Mouse (Mus musculus) forebrain, postnatal 0 days (tissue): ENCODE measurements around the gene Anp32e. TPM values are rescaled to one million over a fixed set of nuclear protein-coding genes. Genes with fewer than 3 reads are reported as not detected.

ENCODE experiments used
- ATAC-seq: fragments of 200-750 bp; cut with Nextera tagmentation; 2 replicates; pipeline ENCODE4 v1.8.0; 2017; ENCODE audit warnings: mild to moderate bottlenecking, moderate library complexity
- DNase-seq: peaks from one replicate; pipeline ENCODE4 v3.0.0-alpha.2; 2015
- H3K27ac ChIP-seq: fragments of 300-500 bp; sonication (generic); 2 replicates; pipeline ENCODE4 v1.5.1; 2014; ENCODE audit warnings: low read depth, mild to moderate bottlenecking, antibody characterized with exemption, low read length, moderate library complexity, mixed read lengths
- H3K27me3 ChIP-seq: fragments of 300-500 bp; sonication (generic); 2 replicates; pipeline ENCODE4 v1.6.1; 2014; ENCODE audit warnings: mild to moderate bottlenecking, low read length, mixed read lengths; ENCODE audit not compliant: insufficient read depth
- H3K36me3 ChIP-seq: fragments of 300-500 bp; sonication (generic); 2 replicates; pipeline ENCODE4 v1.6.1; 2014; ENCODE audit warnings: mild to moderate bottlenecking, moderate library complexity; ENCODE audit not compliant: insufficient read depth
- H3K4me1 ChIP-seq: fragments of 300-500 bp; sonication (generic); 2 replicates; pipeline ENCODE4 v1.6.1; 2014; ENCODE audit warnings: antibody characterized with exemption; ENCODE audit not compliant: insufficient read depth
- H3K4me2 ChIP-seq: fragments of 300-500 bp; sonication (generic); 2 replicates; pipeline ENCODE4 v1.6.1; 2014; ENCODE audit warnings: low read depth, mild to moderate bottlenecking, moderate library complexity
- H3K4me3 ChIP-seq: fragments of 300-500 bp; sonication (generic); 2 replicates; pipeline ENCODE4 v1.5.1; 2014; ENCODE audit warnings: low read depth, low read length, mixed read lengths
- H3K9ac ChIP-seq: fragments of 300-500 bp; sonication (generic); 2 replicates; pipeline ENCODE4 v1.6.1; 2014; ENCODE audit warnings: mild to moderate bottlenecking
- H3K9me3 ChIP-seq: fragments of 300-500 bp; sonication (generic); 2 replicates; pipeline ENCODE4 v1.6.1; 2016; ENCODE audit warnings: low read length
- CTCF ChIP-seq: sonication (generic); IDR thresholded peaks from 2 replicates; pipeline ENCODE4 v1.5.1; 2016; ENCODE audit warnings: antibody characterized with exemption, control low read depth, low read depth
- WGBS: fragments of 180-500 bp; shearing (Covaris S2); extraction: QIAGEN DNeasy Blood & Tissue Kit; methylation state at CpG from one replicate; pipeline ENCODE4 v1.1.7; 2014; 5-methylcytosine and 5-hydroxymethylcytosine counted together
- polyA plus RNA-seq: library from polyadenylated mRNA; unstranded; fragments of >200 nt; fragmentation: Nextera tagmentation; extraction: Ambion mirVana; gene quantifications from 2 replicates; pipeline ENCODE4 v1.2.1, GENCODE M21; 2015
- total RNA-seq: library from RNA; depleted of rRNA; stranded (reverse); fragments of >200 nt; gene quantifications from 2 replicates; pipeline ENCODE4 v1.2.3, GENCODE M21; 2014

Anp32e gene
- total and polyA plus RNA-seq, 2 experiments from 2014 or later: 34.4 to 109 TPM

DNA sequence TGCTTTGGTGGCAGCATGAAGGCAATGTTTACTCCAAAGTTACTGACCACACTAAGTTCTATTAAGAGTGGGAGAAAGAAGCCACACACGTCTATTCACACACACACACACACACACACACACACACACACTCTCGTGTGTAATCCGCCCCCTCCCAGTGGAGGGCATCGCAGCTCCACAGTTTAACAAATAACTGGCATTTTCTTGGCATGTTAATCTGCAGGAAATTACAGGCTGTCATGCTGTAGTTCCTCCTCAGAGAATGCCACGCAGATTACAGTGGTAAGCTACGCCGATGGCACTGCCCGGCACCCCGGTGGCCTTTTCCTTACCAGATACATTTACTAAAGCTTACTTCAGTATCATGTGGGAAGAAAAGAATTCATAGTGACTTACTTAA, 49.2 kb downstream of the Anp32e start:
- peak; percentile 75 for ATAC-seq

GRCm38 (mm10) chr3:95980276-95980970, 51.4 kb downstream of the Anp32e start:
- H3K9me3 ChIP-seq: no peaks in the 10 kb centered on the region
- no peak for TF ChIP-seq CTCF
- H3K27me3 ChIP-seq: no peaks in the 10 kb centered on the region
- 89% methylated on average over 12 of the region's 12 CpGs for WGBS
- H3K27ac ChIP-seq: no peak overlapping the region
- DNase-seq: no peak
- peaks cover 9% of the 10 kb centered on the region; the same call in 1 of the 2 replicates for H3K4me1 ChIP-seq
- H3K4me2 ChIP-seq: no peak overlapping the region
- no peaks in the 10 kb centered on the region for H3K36me3 ChIP-seq
- no peak for ATAC-seq
- H3K9ac ChIP-seq: no peak overlapping the region
- no peak overlapping the region for H3K4me3 ChIP-seq

More for the DNA sequence above, 49.2 kb downstream of the Anp32e start:
- TF ChIP-seq CTCF: peak; percentile 31; the same call in 1 of the 2 replicates
- H3K36me3 ChIP-seq: no peaks in the 10 kb centered on the region
- WGBS: 37% methylated on average over 9 of the region's 9 CpGs
- DNase-seq: peak; percentile 49
- H3K4me2 ChIP-seq: no peak overlapping the region
- H3K27ac ChIP-seq: no peak overlapping the region
- no peaks in the 10 kb centered on the region for H3K27me3 ChIP-seq
- no peaks in the 10 kb centered on the region for H3K4me1 ChIP-seq
- H3K4me3 ChIP-seq: no peak overlapping the region
- H3K9ac ChIP-seq: no peak overlapping the region; the same call in 1 of the 2 replicates
- no peaks in the 10 kb centered on the region for H3K9me3 ChIP-seq

- Histone ChIP-seq H3K4me2 (no peak overlapping the region), H3K4me3 (no peak overlapping the region), H3K36me3 (peaks cover 2% of the 10 kb centered on the region), H3K9ac (no peak overlapping the region), H3K27ac (no peak overlapping the region), H3K4me1 (peaks cover 21% of the 10 kb centered on the region), H3K27me3 (no peaks in the 10 kb centered on the region), H3K9me3 (no peaks in the 10 kb centered on the region)
- no peak for DNase-seq
- WGBS: 87% methylated on average over 4 of the region's 4 CpGs
- no peak for ATAC-seq
- TF ChIP-seq CTCF: no peak
These were observed 53.1 kb downstream of the Anp32e start for GRCm38 (mm10) chr3:95982129-95982528.

GRCm38 (mm10) chr3:95985209-95986000, 56.4 kb downstream of the Anp32e start:
- Histone ChIP-seq H3K27me3 (no peaks in the 10 kb centered on the region), H3K9ac (peak overlapping the region; percentile 57), H3K9me3 (no peaks in the 10 kb centered on the region), H3K36me3 (peaks cover 32% of the 10 kb centered on the region), H3K4me3 (no peak overlapping the region), H3K4me1 (peaks cover 21% of the 10 kb centered on the region), H3K4me2 (peak overlapping the region; percentile 35), H3K27ac (peak overlapping the region; percentile 90)
- DNase-seq (peak; percentile 86), ATAC-seq (peak; percentile 96)
- no peak for TF ChIP-seq CTCF
- 3% methylated on average over 12 of the region's 12 CpGs for WGBS

DNA sequence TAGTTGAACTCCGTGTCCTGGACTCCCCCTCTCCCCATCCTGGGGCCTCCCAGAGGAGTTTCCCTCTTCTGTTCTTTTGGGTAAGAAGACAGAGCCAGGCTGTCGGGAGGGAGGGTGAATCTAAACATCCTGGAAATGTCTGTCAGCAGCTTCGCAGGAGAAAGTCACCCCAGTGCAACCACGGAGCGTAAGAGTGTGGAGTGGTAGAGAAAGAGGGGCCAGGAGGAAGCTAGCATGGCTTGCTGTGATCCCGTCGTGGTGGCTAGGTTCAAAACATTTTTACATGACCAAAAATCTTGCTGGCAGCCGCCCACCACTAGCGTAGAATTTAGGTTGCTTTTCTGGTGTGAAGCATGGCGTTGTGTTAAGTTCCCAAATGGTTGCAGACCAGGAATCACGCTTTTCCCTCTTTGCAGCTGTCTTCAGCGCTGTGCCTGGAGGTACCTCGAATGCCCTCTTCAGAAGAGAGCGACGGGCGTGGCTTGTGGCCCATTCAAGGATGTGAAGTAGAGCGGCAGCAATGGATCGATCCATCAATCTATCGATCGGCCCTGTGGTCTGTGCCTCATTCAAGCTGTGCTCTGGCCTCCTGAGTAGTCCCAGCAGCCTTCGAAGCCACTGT, 57.1 kb downstream of the Anp32e start:
- peak; percentile 80 for DNase-seq
- Histone ChIP-seq H3K4me1 (peaks cover 21% of the 10 kb centered on the region), H3K27me3 (no peaks in the 10 kb centered on the region), H3K4me3 (peak overlapping the region; percentile 17; the same call in 1 of the 2 replicates), H3K27ac (peak overlapping the region; percentile 90), H3K36me3 (peaks cover 39% of the 10 kb centered on the region), H3K9ac (peak overlapping the region; percentile 57), H3K9me3 (no peaks in the 10 kb centered on the region), H3K4me2 (peak overlapping the region; percentile 35)
- 4% methylated on average over 21 of the region's 21 CpGs for WGBS
- no peak for TF ChIP-seq CTCF
- ATAC-seq: peak; percentile 67

DNA sequence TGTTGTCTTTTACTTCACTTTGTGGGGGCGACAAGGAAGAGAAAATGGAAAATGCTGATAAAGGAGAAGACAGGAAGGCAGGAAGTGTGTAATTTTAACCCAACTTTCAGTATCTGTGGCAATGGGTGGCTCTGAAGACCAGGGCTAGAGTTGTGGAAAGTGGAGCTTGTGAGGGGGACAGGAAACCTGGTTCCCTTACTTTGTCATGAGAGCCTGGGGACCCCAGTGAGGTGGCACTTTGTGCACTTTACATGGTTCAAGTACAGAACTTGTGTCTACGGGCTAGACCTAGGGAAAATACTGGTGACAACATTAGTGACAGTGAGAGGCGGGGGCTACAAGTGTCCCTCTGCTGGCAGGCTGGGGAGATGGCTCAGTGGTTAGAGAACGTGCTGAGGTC, 57.9 kb downstream of the Anp32e start:
- no peak for TF ChIP-seq CTCF
- ATAC-seq: no peak
- H3K4me1 ChIP-seq: peaks cover 21% of the 10 kb centered on the region
- H3K4me2 ChIP-seq: no peak overlapping the region
- H3K4me3 ChIP-seq: no peak overlapping the region
- H3K36me3 ChIP-seq: peaks cover 47% of the 10 kb centered on the region
- DNase-seq: no peak
- peak overlapping the region; percentile 90 for H3K27ac ChIP-seq
- no peak overlapping the region for H3K9ac ChIP-seq
- 68% methylated on average over 4 of the region's 4 CpGs for WGBS
- H3K27me3 ChIP-seq: no peaks in the 10 kb centered on the region
- no peaks in the 10 kb centered on the region for H3K9me3 ChIP-seq
